Mouse (Mus musculus) MEL (cell line): ENCODE data around the gene Ldhc. TPM values are rescaled to one million over a fixed set of nuclear protein-coding genes. Genes with fewer than 3 reads are reported as not detected.

Source experiments
- DNase-seq: peaks from one replicate; pipeline ENCODE4 v3.0.0; 2011; ENCODE audit warnings: low read depth, low spot score
- H3K27ac ChIP-seq: 2 replicates; pipeline ENCODE4 v1.5.1; 2012; ENCODE audit warnings: low read depth, mild to moderate bottlenecking, control low read depth, low read length, moderate library complexity; ENCODE audit not compliant: control insufficient read depth
- H3K27me3 ChIP-seq, 2 experiments: fragments of 150-350 bp in 1 of 2; sonication (generic) in 1 of 2; 2 replicates each; pipeline ENCODE4 v1.6.1; 2012; ENCODE audit warnings: low read length in 2 of 2, mild to moderate bottlenecking in 2 of 2, improper control_type of control experiment in 1 of 2, moderate library complexity in 1 of 2; ENCODE audit not compliant: insufficient read depth in 2 of 2, control insufficient read depth in 1 of 2
- H3K36me3 ChIP-seq, 2 experiments: 2 replicates each; pipeline ENCODE4 v1.6.1; 2012 to 2014; ENCODE audit warnings: low read length in 2 of 2, improper control_type of control experiment in 1 of 2, inconsistent platforms in 1 of 2, mild to moderate bottlenecking in 1 of 2; ENCODE audit not compliant: insufficient read depth in 2 of 2, control insufficient read depth in 1 of 2
- H3K4me1 ChIP-seq, 2 experiments: fragments of 150-350 bp in 1 of 2; sonication (generic) in 1 of 2; 2 replicates each; pipeline ENCODE4 v1.6.1; 2012; ENCODE audit warnings: low read length in 2 of 2, improper control_type of control experiment in 1 of 2, mild to moderate bottlenecking in 1 of 2; ENCODE audit not compliant: insufficient read depth in 2 of 2, control insufficient read depth in 1 of 2
- H3K4me3 ChIP-seq, 2 experiments: fragments of 150-350 bp in 1 of 2; sonication (generic) in 1 of 2; 2 replicates each; pipeline ENCODE4 v1.5.1; 2012; ENCODE audit warnings: low read depth in 2 of 2, low read length in 2 of 2, mild to moderate bottlenecking in 2 of 2, moderate library complexity in 2 of 2, control low read depth in 1 of 2, improper control_type of control experiment in 1 of 2; ENCODE audit not compliant: control insufficient read depth in 1 of 2, insufficient read depth in 1 of 2
- H3K79me2 ChIP-seq: 2 replicates; pipeline ENCODE4 v1.6.1; 2012; ENCODE audit warnings: mild to moderate bottlenecking, low read length, moderate library complexity; ENCODE audit not compliant: control insufficient read depth, poor library complexity, insufficient read depth
- H3K9ac ChIP-seq: 2 replicates; pipeline ENCODE4 v1.6.1; 2012; ENCODE audit warnings: low read depth, mild to moderate bottlenecking, control low read depth, low read length, moderate library complexity; ENCODE audit not compliant: control insufficient read depth, poor library complexity, severe bottlenecking
- H3K9me3 ChIP-seq: fragments of 150-350 bp; sonication (generic); replicated peaks from 2 replicates; pipeline ENCODE4 v1.6.1; 2012; ENCODE audit warnings: mild to moderate bottlenecking, low read length, improper control_type of control experiment, moderate library complexity; ENCODE audit not compliant: insufficient read depth
- CTCF ChIP-seq, 3 experiments: IDR thresholded peaks in 2 of 3; conservative IDR thresholded peaks in 1 of 3; 2 replicates each; pipeline ENCODE4 v1.5.1; 2011 to 2012; ENCODE audit warnings: low read length in 3 of 3, low read depth in 2 of 3, mild to moderate bottlenecking in 2 of 3, improper control_type of control experiment in 1 of 3, inconsistent platforms in 1 of 3, mixed read lengths in 1 of 3, moderate library complexity in 1 of 3; ENCODE audit not compliant: control insufficient read depth in 1 of 3, insufficient read depth in 1 of 3, poor library complexity in 1 of 3, severe bottlenecking in 1 of 3
- E2F4 ChIP-seq: IDR thresholded peaks from 2 replicates; pipeline ENCODE4 v1.6.1; 2011; ENCODE audit warnings: low read depth, low read length, improper control_type of control experiment, borderline replicate concordance
- ELF1 ChIP-seq: IDR thresholded peaks from 2 replicates; pipeline ENCODE4 v1.6.1; 2014; ENCODE audit warnings: low read depth, mild to moderate bottlenecking, inconsistent platforms, low read length, improper control_type of control experiment, moderate library complexity
- EP300 ChIP-seq, 2 experiments: IDR thresholded peaks; 2 replicates each; pipeline ENCODE4 v1.6.1; 2011; ENCODE audit warnings: improper control_type of control experiment in 2 of 2, low read length in 2 of 2, low read depth in 1 of 2, mild to moderate bottlenecking in 1 of 2
- ETS1 ChIP-seq: IDR thresholded peaks from 2 replicates; pipeline ENCODE4 v1.6.1; 2012; ENCODE audit warnings: low read depth, mild to moderate bottlenecking, inconsistent platforms, low read length, improper control_type of control experiment, moderate library complexity
- GABPA ChIP-seq: IDR thresholded peaks from 2 replicates; pipeline ENCODE4 v1.6.1; 2012; ENCODE audit warnings: low read depth, mild to moderate bottlenecking, inconsistent platforms, low read length, improper control_type of control experiment, moderate library complexity
- GATA1 ChIP-seq: IDR thresholded peaks from 2 replicates; pipeline ENCODE4 v1.6.1; 2011; ENCODE audit warnings: low read depth, low read length, improper control_type of control experiment
- JUND ChIP-seq: IDR thresholded peaks from 2 replicates; pipeline ENCODE4 v1.6.1; 2011; ENCODE audit warnings: low read depth, mild to moderate bottlenecking, improper control_type of control experiment, low read length
- MAFK ChIP-seq: IDR thresholded peaks from 2 replicates; pipeline ENCODE4 v1.6.1; 2011; ENCODE audit warnings: low read depth, mild to moderate bottlenecking, low read length, improper control_type of control experiment, borderline replicate concordance
- NRF1 ChIP-seq: IDR thresholded peaks from 2 replicates; pipeline ENCODE4 v1.6.1; 2014; ENCODE audit warnings: low read depth, mild to moderate bottlenecking, inconsistent platforms, low read length, improper control_type of control experiment, moderate library complexity; ENCODE audit not compliant: poor library complexity, insufficient read depth, severe bottlenecking
- POLR2A ChIP-seq, 2 experiments: IDR thresholded peaks; 2 replicates each; pipeline ENCODE4 v1.6.1; 2011 to 2012; ENCODE audit warnings: low read length in 2 of 2, mild to moderate bottlenecking in 2 of 2, control low read depth in 1 of 2, improper control_type of control experiment in 1 of 2, low read depth in 1 of 2, moderate library complexity in 1 of 2; ENCODE audit not compliant: control insufficient read depth in 1 of 2, insufficient read depth in 1 of 2, poor library complexity in 1 of 2
- RCOR1 ChIP-seq: IDR thresholded peaks from 2 replicates; pipeline ENCODE4 v1.6.1; 2012; ENCODE audit warnings: low read depth, mild to moderate bottlenecking, inconsistent platforms, low read length, improper control_type of control experiment
- SIN3A ChIP-seq: IDR thresholded peaks from 2 replicates; pipeline ENCODE4 v1.6.1; 2012; ENCODE audit warnings: low read length, improper control_type of control experiment, inconsistent platforms
- SMC3 ChIP-seq: IDR thresholded peaks from 2 replicates; pipeline ENCODE4 v1.6.1; 2011; ENCODE audit warnings: low read depth, low read length, improper control_type of control experiment
- TBP ChIP-seq: IDR thresholded peaks from 2 replicates; pipeline ENCODE4 v1.8.0; 2011; ENCODE audit warnings: low read depth, low read length, improper control_type of control experiment
- TCF12 ChIP-seq: IDR thresholded peaks from 2 replicates; pipeline ENCODE4 v1.6.1; 2014; ENCODE audit warnings: low read depth, mild to moderate bottlenecking, inconsistent platforms, low read length, improper control_type of control experiment, moderate library complexity
- UBTF ChIP-seq: IDR thresholded peaks from 2 replicates; pipeline ENCODE4 v1.6.1; 2012; ENCODE audit warnings: low read depth, mild to moderate bottlenecking, inconsistent platforms, low read length, improper control_type of control experiment, moderate library complexity, borderline replicate concordance; ENCODE audit not compliant: insufficient read depth
- USF2 ChIP-seq, 2 experiments: IDR thresholded peaks; 2 replicates each; pipeline ENCODE4 v1.6.1; 2011 to 2012; ENCODE audit warnings: improper control_type of control experiment in 2 of 2, low read length in 2 of 2, borderline replicate concordance in 1 of 2, inconsistent platforms in 1 of 2, low read depth in 1 of 2, mild to moderate bottlenecking in 1 of 2; ENCODE audit not compliant: insufficient read depth in 1 of 2
- ZKSCAN1 ChIP-seq: IDR thresholded peaks from 2 replicates; pipeline ENCODE4 v1.6.1; 2012; ENCODE audit warnings: low read depth, mild to moderate bottlenecking, inconsistent platforms, low read length, improper control_type of control experiment, moderate library complexity
- ZMIZ1 ChIP-seq: IDR thresholded peaks from 2 replicates; pipeline ENCODE4 v1.6.1; 2012; ENCODE audit warnings: low read depth, mild to moderate bottlenecking, inconsistent platforms, low read length, improper control_type of control experiment, moderate library complexity
- polyA plus RNA-seq, 2 experiments: library from polyadenylated mRNA; stranded (reverse) in 1 of 2; unstranded in 1 of 2; fragments of >175 nt in 1 of 2; fragments of >200 nt in 1 of 2; gene quantifications; 2 replicates each; pipeline versions ENCODE4 v1.2.1 to v1.2.4; 2012; ENCODE audit warnings: low replicate concordance in 2 of 2, low read depth in 1 of 2; ENCODE audit not compliant: insufficient read length in 2 of 2, insufficient read depth in 1 of 2, missing spikeins in 1 of 2
- total RNA-seq: library from RNA; depleted of rRNA; stranded (reverse); fragments of 300-350 nt; gene quantifications from 2 replicates; pipeline ENCODE4 v1.2.3, GENCODE M21; 2012

Ldhc gene
- total and polyA plus RNA-seq, 3 experiments = not detected

DNA sequence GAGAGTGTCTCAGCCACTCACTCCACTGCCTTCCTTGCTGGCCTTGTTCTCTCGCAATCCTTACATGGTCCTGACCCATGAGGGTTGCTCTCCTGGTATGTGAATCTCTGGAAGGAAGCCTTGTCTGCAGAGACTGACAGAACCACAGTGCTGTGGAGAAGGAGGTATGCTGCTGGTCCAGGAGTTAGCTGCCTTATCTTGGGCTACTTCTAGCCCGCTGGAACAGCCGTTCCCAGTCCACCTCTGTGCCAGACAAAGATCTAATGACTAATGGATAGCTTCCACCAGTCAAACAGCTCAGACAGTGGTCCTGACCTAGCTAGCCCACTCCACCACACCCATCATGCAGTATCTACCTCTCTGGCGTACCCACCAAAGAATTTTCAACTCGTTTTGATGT lies 24.6 kb upstream of the Ldhc start:
- DNase-seq = no peak
- H3K9ac ChIP-seq = no peak overlapping the region
- H3K36me3 ChIP-seq = peaks cover 0 to 24% of the 10 kb centered on the region in 2 experiments; a peak in 2 of 4 replicates
- H3K27me3 ChIP-seq = no peaks in the 10 kb centered on the region
- no peak overlapping the region for H3K4me3 ChIP-seq
- H3K27ac ChIP-seq = no peak overlapping the region
- H3K9me3 ChIP-seq = no peaks in the 10 kb centered on the region
- TF ChIP-seq USF2 (IDR thresholded peaks at IDR 0.05; ENCODE audit: borderline replicate concordance in 1 of 2, insufficient read depth in 1 of 2, low read depth in 1 of 2, low read length in 2 of 2) (no peak), EP300 (IDR thresholded peaks at IDR 0.05; ENCODE audit: low read depth in 1 of 2, low read length in 2 of 2) (no peak), E2F4 (no peak), SMC3 (no peak), ETS1 (no peak), TCF12 (no peak), RCOR1 (no peak), ZKSCAN1 (no peak), CTCF (IDR thresholded peaks at IDR 0.05 in 2 of 3, conservative IDR thresholded peaks at IDR 0.05 in 1 of 3; ENCODE audit: control insufficient read depth in 1 of 3, insufficient read depth in 1 of 3, low read depth in 2 of 3, low read length in 3 of 3, poor library complexity in 1 of 3, severe bottlenecking in 1 of 3) (no peak), NRF1 (no peak), TBP (no peak), SIN3A (no peak), MAFK (no peak), JUND (no peak)
- H3K79me2 ChIP-seq = no peaks in the 10 kb centered on the region
- H3K4me1 ChIP-seq = peaks cover 26 to 46% of the 10 kb centered on the region in 2 experiments

DNA sequence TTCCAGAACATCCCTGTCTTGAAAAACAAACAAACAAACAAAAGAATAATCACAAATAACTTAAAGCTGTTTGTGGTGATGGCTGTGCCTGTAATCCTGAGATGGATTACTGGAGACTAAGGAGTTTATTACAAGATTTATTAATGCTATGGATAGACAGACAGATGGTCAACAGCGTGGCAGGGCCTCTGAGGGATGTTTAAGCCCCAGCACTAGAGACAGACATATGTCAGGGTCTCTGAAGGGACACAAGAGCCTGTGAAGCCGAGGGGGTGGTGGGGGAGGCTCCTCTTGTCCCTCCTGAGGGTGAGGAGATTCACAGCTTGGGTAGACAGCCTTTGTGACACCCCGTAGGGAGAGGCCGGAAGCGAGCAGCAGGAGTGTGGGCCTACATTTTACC lies 23.9 kb upstream of the Ldhc start:
- H3K27ac ChIP-seq = no peak overlapping the region
- no peak for TF ChIP-seq UBTF
- no peak for TF ChIP-seq JUND
- TF ChIP-seq ELF1 = no peak
- no peak for TF ChIP-seq ZMIZ1
- no peak for TF ChIP-seq E2F4
- no peak for TF ChIP-seq GATA1
- TF ChIP-seq POLR2A (IDR thresholded peaks at IDR 0.05; ENCODE audit: control insufficient read depth in 1 of 2, insufficient read depth in 1 of 2, low read depth in 1 of 2, low read length in 2 of 2, poor library complexity in 1 of 2) = no peak
- TF ChIP-seq GABPA = no peak
- DNase-seq = no peak
- peaks cover 0 to 21% of the 10 kb centered on the region in 2 experiments; a peak in 2 of 4 replicates for H3K36me3 ChIP-seq
- no peak overlapping the region for H3K4me3 ChIP-seq
- no peaks in the 10 kb centered on the region for H3K9me3 ChIP-seq
- H3K4me1 ChIP-seq = peaks cover 26 to 39% of the 10 kb centered on the region in 2 experiments
- no peaks in the 10 kb centered on the region for H3K79me2 ChIP-seq
- H3K27me3 ChIP-seq = no peaks in the 10 kb centered on the region
- H3K9ac ChIP-seq = no peak overlapping the region
